Mouse (Mus musculus) c-Kit-positive CD71-positive TER-119-positive erythroid progenitor cells, embryonic 14.5 days (primary cell): Measurements from ENCODE around the gene Akap6.

ENCODE experiments used
- DNase-seq: peaks from one replicate; pipeline ENCODE4 v3.0.0-alpha.2; 2013; ENCODE audit warnings: low spot score

Gene Akap6

GRCm38 (mm10) chr12:53040634-53041033 is 341.5 kb downstream of the Akap6 start:
- no peak for DNase-seq

GRCm38 (mm10) chr12:53042739-53043138 is 343.6 kb downstream of the Akap6 start:
- DNase-seq = no peak

GRCm38 (mm10) chr12:53057606-53058005 is 358.4 kb downstream of the Akap6 start:
- DNase-seq = no peak

- no peak for DNase-seq
Measured at GRCm38 (mm10) chr12:53060903-53061302, 361.7 kb downstream of the Akap6 start.

- DNase-seq = no peak
Measured at GRCm38 (mm10) chr12:53061466-53062124, 362.4 kb downstream of the Akap6 start.

- no peak for DNase-seq
Measured at GRCm38 (mm10) chr12:53063003-53063402, 363.8 kb downstream of the Akap6 start.

GRCm38 (mm10) chr12:53064241-53064760 is 365.1 kb downstream of the Akap6 start:
- DNase-seq = no peak

- no peak for DNase-seq
Measured at GRCm38 (mm10) chr12:53065031-53065785, 366.0 kb downstream of the Akap6 start.

GRCm38 (mm10) chr12:53066321-53066720 is 367.1 kb downstream of the Akap6 start:
- DNase-seq = no peak

- DNase-seq = no peak
Measured at GRCm38 (mm10) chr12:53070907-53071306, 371.7 kb downstream of the Akap6 start.

- DNase-seq = no peak
Measured at GRCm38 (mm10) chr12:53076595-53077400, 377.6 kb downstream of the Akap6 start.

GRCm38 (mm10) chr12:53085789-53086188 is 386.6 kb downstream of the Akap6 start:
- no peak for DNase-seq

- DNase-seq = no peak
Measured at GRCm38 (mm10) chr12:53112276-53112675, 413.1 kb downstream of the Akap6 start.

- DNase-seq = no peak
Measured at GRCm38 (mm10) chr12:53119352-53119751, 420.2 kb downstream of the Akap6 start.

GRCm38 (mm10) chr12:53124131-53124530 is 424.9 kb downstream of the Akap6 start:
- no peak for DNase-seq

- DNase-seq = no peak
Measured at GRCm38 (mm10) chr12:53124696-53125095, 425.5 kb downstream of the Akap6 start.

- DNase-seq = no peak
Measured at GRCm38 (mm10) chr12:53125286-53125685, 426.1 kb downstream of the Akap6 start.

GRCm38 (mm10) chr12:53134196-53134595 is 435.0 kb downstream of the Akap6 start:
- no peak for DNase-seq

GRCm38 (mm10) chr12:53137331-53137730 is 438.1 kb downstream of the Akap6 start:
- no peak for DNase-seq

- DNase-seq = no peak
Measured at GRCm38 (mm10) chr12:53144122-53144695, 445.0 kb downstream of the Akap6 start.

GRCm38 (mm10) chr12:53144760-53145159 is 445.6 kb downstream of the Akap6 start:
- no peak for DNase-seq

GRCm38 (mm10) chr12:53145516-53145915 is 446.3 kb downstream of the Akap6 start:
- DNase-seq = no peak
